Mouse (Mus musculus): ENCODE data around the gene Gpr68.

DNA sequence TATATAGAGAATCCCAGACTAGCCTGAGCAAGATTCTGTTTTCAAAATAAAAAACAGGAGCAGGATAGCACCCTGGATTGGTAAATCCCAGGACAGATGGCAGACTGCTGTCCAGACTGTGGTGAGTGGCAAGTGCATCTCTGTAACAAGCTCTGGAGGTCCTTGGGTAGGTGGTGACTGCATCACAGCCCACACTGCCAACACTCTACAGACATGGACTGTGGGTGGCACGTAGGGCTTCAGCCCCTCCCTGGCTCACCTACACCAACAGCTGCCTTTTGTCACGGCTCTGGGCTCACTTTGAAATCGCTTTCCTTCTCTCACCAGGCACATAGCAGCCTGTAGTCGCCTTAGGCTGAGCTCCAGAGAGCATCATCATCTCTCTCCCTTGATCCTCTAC is 35.1 kb upstream of the Gpr68 start:
- TF ChIP-seq EP300 (IDR thresholded peaks at IDR 0.05), result no peak
- no peak for TF ChIP-seq CTCF (IDR thresholded peaks at IDR 0.05)
